Mouse (Mus musculus) embryo, embryonic 10.5 days (tissue): ENCODE results near the gene Pdzrn4.
A peak's percentile ranks its signal among the peaks of the same experiment; 100 is the strongest.

Experiments used
- DNase-seq: peaks from one replicate; pipeline ENCODE4 v3.0.0-alpha.2; 2015; ENCODE audit warnings: low spot score

The Pdzrn4 gene

DNA sequence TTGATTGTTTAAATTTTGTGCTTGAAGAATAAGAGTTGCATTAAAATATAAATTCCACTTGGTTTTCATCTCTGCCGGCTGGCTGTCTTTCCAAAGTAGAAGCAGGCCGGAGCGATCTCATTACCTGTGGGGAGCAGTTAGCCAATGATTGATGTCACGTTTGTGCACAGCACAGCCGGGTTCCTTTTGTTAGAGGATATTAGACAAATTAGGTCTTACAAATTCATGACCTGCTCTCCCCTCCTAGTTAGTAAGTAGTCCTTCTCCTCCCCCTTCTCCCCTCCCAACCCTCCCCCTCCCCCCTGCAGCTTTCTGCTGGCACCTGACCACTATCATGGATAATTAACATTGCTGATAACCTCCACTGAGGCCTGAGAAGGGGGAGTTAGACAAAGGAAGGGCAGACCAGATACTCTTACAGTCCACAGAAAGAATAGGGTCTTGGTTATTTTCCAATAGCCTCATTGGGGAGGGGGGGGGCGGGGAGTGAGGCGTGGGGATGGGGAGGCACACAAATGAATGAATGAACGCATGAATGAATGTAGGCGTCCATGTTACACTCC is 103.7 kb downstream of the Pdzrn4 start:
- peak; percentile 54 for DNase-seq

DNA sequence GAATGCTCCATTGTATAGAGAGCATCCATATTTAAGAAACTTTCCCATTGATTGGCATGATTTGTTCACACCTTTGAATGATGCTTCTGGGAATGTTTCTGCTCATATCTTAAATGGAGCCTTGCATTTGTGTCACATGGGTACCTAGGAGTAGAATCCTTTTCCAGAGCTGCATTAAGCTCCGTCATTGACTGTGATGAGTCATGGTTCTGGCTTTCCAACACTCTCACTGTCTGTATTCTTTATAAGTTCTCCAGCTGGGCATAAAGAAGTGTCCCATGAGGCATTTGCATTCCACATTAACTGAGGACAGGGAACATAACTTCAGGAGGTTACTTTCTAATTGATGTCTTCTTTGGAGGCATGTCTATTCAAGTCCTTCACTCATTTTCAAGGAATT is 106.1 kb downstream of the Pdzrn4 start:
- no peak for DNase-seq

DNA sequence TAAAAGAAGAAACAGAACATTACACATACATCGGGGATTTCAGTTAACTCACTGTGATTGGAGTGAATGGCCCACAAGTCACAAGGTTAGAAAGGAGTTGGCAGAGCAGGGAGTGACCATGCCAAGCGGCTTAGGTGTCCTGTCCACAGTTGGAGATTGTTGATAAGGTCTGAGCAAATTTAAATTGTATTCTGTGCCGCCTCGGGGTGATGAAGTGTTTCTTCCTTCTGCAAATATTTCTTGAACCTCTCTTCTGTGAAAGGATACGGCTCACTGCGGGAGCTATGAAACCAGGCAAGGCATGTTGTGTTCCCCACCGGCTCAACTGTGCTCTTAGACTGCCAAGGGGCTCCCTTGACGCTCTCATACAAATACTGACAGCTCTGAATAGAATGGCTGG is 112.7 kb downstream of the Pdzrn4 start:
- DNase-seq, result no peak

DNA sequence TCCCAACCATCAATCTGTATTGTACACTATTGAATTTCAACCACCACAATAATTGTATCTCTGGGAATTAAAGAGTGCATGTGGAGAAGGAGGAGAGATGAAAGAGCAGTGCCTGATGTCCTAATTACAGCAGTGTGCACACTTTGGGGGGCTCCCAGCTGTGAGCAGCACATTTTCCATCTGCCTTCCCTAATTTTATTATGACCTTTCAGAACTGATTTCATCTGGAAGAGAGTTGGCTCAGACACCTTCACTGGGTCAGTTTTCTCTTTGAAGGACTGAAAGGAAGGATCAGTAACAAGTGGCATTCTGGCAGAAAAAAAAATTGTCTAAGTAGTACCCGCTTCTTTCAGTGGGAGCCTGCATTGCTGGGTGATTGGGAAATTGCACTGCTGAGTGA is 119.0 kb downstream of the Pdzrn4 start:
- no peak for DNase-seq

DNA sequence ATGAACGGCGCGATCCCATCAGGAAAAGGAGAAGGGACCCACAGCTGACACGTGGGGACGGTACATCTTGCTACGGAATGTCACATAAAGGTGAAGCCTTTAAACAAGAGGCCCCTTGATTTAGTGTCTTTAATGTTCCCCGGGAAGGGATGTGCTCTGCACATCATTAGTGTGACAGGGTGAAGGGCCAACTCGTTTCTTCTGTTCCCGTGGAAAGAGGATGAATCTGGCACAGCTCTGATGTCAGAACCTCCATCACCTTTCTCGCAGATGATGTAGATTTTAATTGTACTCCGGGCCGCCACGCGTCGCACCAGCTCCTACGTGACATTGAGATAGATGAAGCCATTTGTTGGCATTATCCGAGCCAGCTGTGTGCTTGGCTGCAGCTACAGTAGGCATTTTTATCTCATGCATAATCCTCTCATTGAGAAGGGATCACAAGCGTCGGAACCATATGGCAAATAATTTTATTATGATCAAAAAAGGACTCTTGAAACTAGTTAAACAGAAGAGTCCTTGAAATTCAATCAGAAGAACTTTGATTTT is 124.1 kb downstream of the Pdzrn4 start:
- peak; percentile 42 for DNase-seq

DNA sequence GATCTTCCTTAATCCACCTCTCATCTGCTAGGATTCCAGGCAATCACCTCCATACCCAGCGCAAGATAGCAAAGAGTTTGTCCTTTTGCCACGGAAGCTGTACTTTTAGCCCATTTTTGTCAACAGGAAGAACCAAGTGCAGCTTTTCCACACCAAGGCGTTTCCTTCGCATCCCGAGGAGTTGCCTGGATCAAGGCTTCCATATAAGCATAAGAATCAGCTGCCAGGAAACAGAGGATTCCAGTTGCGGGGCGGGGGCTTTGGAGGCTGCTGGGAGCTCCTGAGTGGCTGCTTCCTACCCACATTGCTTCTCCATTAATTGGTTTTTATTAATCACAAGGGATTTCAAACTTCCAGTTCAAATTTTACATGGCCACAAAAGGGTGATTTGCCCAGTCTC is 125.0 kb downstream of the Pdzrn4 start:
- DNase-seq, result peak; percentile 35

DNA sequence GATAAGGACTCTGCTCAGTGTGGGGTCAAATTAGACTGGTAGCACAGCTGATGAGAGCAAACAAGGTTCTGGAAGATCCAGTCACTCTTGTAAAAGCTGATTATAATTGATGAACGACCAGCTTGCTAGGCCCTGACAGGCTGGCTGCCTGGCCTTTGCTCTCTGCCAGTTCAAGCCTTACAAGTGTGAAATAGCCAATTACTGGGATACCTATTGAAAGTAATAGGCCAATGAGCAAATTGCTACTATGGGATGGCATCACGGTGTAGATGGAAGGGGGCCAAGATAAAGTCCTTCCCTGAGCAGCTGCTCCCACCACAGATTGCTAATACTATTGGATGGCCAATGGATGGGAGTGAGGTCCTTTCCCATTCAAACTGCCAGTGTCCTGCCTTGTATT is 128.2 kb downstream of the Pdzrn4 start:
- DNase-seq, result no peak

DNA sequence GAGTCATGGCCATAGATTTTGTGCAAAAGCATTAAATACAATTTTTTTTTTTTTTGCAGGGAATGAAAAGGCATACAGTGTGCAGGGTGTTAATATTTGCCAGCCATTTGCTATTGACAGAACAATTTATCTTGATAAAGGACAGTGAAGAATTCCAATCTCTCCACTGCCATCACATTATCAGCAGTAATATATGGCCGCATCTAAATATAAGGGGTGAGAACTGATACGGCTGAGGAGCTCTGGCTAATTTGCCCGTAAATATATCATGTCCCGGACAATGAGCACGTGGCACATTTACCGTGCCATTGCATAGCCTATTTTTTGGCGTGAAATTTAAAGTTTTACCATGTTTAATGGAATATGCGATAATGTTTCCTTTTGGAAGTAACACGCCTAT is 128.7 kb downstream of the Pdzrn4 start:
- DNase-seq, result no peak

DNA sequence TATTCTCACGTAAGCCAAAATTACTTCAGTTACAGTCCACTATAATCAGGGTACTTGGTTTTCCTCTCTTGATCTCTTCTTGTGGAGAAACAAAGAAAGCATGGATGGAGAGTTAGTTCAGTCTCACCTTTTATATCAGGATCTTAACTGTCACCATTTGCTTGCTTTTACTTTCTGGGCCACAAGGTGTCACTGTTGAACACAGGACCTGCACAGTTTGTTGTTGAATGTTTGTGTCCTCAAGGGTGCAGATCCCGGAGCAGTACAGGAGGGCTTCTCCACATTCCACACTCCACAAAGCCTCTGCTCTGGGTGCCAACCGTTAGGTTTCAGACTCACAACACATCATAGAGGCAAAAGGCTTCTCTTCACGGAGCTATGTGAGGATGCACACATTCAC is 130.1 kb downstream of the Pdzrn4 start:
- DNase-seq, result peak; percentile 64

DNA sequence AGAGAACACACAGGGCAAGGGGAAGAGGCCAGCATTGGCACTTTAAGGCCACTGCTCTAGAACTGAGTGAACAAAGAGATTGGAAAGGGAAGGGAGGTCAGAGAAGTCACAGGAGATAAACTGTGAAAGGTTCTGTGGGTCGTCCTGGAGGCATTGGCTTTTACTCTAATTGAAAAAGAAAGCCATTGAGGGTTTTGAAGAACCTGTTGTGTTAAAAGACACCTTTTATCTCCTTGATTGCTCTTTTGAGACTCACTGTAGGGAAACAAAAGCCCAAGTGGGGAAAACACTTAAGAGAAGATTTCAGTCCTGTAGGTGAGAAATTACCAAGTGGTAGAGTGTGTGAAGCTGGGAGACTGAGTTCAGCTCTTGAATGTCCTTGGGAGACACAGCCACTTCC is 146.6 kb downstream of the Pdzrn4 start:
- no peak for DNase-seq

DNA sequence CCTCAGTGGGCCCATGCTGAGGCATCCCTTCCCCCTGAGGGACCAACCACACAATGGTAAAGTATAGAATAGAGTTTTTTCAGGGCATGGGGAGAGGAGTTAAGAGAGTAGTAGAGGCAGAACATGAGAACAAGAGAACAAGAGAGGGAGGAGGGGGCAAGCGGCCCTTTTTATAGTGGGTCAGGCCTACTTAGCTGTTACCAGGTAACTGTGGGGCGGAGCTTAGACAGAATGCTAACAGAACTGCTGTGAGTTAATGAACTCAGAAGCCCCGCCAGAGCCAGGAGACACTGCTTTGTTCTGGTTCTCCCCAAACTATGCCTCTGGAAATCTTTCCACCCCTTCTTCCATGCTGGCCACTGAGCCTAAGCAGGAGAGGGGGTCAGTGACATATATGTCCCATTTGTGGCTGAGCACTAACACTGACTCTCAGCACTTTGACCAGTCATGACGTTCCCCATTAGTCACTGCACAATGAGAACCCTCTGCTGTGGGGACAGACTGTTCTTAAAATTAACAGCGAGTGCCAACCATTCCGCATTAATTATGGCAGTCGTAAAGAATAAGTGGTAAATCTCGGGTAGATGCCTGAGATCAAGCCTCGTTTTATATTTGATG is 150.7 kb downstream of the Pdzrn4 start:
- no peak for DNase-seq

DNA sequence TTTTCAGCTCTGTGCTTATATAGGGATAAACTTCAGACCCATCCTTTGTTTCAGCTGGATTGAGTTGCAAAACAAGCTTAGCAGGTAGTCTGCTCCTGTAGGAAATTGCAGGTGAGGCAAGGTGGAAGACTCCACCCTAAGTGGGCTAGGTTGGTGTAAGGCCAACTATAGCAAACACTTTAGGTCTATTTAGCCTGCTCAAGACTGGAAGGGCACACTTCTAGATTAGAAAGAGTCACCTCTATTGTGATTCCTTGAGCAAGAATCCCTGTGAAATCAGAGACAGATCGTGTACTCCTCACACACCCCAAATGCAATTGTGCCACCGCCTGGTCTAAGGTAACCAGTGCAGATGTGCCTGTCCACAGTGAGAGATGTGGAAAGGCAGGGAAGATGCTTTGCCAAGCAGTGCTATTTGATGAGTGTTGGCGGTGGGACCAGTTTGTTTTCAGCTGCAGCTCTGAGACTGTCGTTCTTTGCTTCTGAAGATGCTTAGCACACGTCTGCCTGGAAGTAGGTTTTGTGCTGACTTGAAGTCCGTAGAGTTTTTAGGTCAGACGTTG is 158.4 kb downstream of the Pdzrn4 start:
- peak; percentile 6 for DNase-seq

DNA sequence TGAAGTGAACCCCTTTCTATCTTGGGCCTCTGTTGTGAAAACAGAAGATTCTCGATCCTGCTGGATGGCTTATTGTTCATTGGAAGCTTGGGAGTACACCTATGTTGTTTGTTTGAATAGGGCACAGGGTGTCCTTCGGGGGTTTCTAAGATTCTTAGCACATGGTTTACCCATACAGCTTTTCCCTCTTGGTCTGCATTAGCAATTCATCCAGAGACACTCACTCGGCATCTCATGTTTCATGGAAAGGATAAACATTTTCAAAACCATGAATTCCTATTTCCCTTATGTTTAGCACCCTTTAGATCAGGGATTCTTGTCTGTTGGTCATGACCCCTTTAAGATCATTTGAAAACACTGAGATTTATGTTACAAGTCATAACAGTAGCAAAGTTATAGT is 159.0 kb downstream of the Pdzrn4 start:
- DNase-seq, result no peak

DNA sequence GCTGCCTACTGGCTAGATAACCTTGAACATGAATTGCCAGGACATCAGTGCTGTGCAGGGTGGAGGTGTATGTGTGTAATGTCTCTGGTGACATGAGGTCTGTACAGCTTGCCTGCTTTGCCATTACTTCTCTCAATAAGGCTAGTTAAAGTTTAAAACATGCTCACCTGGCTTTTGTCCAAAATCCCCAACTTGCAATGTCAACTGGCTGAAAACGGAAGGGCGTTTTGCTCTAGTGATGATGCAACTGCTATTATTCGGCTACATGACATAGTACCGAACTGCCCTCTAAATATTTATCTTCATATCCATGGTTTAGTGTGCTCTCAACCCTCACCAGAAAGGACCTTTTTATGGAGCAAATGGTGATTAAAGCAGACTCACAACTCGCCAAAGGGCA is 161.9 kb downstream of the Pdzrn4 start:
- DNase-seq, result no peak

DNA sequence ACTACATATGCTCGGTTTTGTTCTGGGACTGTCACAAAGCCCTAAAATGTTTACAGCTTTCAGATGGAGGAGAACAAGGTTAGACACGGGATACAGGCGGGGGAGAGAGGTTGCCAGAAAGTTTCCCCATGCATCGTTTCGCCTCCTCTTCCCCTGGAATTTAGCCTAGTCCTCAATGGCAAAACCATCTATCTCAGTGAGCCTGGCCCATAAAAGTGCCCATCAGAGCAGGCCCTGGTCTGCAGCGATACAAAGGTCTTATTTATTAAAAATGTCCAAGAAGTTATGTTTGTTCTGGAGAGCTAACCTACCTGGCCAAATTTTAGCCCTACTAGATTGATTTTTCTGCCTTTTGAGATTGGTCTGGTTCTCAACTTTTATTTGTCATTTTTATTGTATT is 165.5 kb downstream of the Pdzrn4 start:
- no peak for DNase-seq

DNA sequence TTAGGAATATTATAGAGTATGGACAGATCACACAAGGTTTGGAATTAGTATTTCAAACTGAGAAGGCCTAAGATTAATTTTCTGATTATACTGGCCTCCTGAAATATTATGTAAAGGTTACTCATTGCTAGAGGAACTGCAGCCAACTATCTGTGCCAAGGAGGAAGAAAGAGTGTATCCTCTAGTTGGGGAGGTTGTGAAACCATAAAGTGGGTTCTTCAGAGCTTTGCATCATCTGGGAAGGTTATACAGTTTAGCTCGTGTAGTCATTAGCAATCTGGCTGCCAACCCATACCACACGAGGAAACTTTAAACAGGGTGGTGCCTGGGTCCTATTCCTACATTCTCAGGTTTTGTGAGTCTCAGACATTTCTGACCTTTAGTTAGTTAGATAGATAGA is 166.9 kb downstream of the Pdzrn4 start:
- no peak for DNase-seq

DNA sequence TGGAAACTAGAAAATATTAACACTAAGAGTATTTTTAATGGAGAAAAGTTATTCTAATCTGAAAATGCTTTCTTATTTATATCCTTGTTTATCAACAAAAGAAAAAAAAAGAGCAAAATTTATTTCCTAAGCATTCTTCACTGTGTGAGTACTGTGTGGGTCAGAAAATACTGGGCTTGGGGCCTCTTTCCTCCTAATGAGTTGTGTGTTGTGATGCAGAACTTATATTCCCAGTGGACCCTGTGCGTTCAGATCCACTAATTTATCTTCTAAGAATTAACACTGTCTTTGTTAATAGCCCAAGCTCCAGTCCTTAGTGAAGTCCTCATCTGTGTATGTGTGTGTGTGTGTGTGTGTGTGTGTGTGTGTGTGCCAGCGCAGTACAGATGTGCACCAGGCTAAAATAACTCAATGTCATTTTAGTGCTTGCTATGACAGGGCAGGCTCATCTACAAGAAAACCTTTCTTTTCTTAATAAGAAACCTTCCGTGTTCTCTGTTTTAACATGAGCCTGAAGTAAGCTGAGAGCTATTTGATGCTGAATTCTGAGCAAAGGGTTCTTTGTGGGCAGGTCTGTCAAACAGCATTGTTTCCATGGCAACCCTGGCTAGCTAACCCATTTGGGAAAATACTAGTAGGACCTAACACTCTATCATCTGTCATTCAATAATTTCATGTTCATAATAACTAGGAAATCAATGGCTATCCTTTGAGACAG is 174.0 kb downstream of the Pdzrn4 start:
- DNase-seq, result peak; percentile 22

DNA sequence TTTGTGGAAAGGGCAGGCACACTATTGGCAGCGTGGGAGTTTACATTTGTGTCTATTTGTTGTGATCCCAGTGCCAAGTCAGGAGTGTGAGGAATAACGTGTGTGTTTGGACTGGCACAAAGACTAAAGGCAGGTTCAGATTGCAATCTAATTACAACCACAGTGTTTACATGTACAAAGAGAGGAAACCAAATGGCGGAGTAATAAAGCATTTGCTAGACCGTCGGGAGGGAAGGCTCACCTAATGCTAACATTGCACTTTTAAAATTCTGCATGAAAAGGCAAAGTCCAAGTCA is 174.5 kb downstream of the Pdzrn4 start:
- no peak for DNase-seq

DNA sequence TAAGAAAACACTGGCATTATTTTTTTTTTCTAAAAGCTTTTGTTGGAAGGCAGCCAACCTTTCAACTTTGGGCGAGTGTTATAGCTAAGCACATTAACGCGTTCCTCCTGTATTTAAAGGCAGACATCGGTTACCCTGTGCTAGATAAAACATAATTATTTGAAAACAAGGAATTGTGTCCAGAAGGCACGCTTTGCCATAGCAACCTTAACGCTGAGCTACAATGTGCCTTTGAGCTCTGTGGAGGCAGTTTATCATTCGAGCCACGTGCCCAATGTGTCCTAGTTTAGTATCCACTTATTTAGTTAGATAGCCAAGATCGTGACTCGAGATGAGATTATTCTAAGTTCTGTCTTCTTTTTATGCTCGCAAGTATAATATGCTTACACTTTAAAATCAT is 180.8 kb downstream of the Pdzrn4 start:
- DNase-seq, result peak; percentile 47

DNA sequence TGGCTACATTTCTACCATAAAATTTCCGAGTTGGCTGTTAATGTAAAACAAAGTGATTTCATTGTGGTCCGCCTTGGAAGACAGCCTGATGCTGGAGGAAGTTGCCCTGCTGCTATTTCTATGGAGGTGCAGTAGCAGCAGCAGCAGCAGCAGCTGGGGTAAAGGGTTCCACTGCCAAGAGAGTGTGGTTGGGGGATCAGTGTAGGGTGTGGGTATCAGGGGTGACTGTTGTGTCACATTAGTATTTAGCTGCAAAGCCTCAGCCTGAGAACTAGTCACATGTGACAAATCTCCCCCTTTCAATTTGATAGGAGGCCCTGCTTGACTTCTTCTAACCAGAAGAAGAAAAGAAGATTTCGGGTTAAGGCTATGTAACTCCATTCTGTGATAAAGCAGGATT is 183.5 kb downstream of the Pdzrn4 start:
- no peak for DNase-seq

DNA sequence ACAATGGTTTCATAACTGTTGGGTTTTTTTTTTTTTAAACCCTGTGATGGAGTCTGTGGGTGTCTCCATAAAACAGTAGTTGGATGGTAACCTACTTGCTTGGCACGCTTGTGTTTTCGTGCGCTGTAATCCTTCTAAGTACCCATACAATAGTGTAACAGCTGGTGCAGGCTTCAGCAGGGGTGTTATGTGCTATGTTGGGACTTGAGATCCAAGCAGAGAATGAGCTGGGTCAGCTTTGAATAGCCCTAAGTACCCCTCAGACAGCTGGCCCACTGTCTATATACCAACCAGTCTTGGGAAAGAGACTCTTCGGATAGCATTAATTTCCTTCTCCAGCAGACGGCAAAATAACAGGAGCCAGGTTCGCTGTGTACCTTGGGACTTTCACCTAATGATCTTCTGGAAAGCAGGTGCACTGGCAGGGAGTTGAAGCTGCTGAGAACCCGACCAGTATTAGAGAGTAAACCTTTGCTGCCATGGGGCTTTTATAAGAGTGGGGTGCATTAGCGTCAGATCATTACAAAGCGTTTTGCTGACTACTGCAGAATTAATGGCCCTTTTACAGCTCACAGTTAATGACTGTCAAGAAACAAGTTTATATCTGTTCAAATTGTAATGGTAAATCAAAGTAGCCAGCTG is 184.2 kb downstream of the Pdzrn4 start:
- DNase-seq, result no peak

DNA sequence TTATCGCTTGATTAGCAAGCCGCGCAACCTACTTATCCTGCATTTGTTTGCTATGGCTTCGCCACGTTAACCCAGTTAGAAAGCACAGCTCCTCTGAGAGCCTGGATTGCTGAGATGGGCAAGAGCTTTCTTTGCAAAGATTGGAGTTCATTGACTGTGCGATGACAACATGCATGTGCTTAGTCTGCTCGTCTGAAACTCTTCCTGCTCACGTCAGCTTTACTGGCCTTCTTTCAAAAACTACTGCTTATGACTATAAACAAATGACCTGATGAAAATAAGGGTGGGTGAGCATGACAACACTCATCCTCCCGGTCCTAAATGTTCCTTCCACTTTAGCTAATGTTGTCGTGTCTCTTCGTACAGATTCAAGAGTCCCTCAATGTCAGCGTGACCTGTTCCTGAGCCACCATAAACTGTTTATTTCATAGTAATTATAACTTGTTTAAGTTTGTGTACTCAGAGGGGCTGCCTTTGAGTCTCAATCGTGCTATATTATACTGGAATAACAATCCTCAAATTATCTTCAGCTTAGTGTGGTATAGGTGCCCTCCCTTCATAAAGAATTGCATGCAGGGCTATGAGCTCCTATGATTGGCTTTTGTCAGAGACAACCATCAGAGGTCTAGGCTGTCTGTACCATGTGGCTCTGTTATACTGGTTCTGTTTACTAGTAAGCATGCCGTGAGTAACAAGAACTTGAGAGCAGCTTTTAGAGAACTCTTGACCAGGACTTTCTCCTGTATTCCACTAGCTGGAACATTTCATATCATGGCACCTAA is 187.9 kb downstream of the Pdzrn4 start:
- no peak for DNase-seq
